Mouse (Mus musculus) macrophage (primary cell): ENCODE data around the gene Ptprs. TPM values are rescaled to one million over a fixed set of nuclear protein-coding genes. Genes with fewer than 3 reads are reported as not detected.
A peak's percentile ranks its signal among the peaks of the same experiment; 100 is the strongest.

Source experiments
- H3K27ac ChIP-seq: fragments of 350-480 bp; formaldehyde crosslinking; 2 replicates; pipeline ENCODE4 v1.9.0; 2021
- H3K36me3 ChIP-seq: fragments of 350-480 bp; formaldehyde crosslinking; 2 replicates; pipeline ENCODE4 v1.9.0; 2021; ENCODE audit errors: inconsistent target
- H3K4me3 ChIP-seq: fragments of 350-480 bp; formaldehyde crosslinking; 2 replicates; pipeline ENCODE4 v1.9.0; 2021; ENCODE audit errors: inconsistent target
- H3K79me2 ChIP-seq: fragments of 350-480 bp; formaldehyde crosslinking; 2 replicates; pipeline ENCODE4 v1.9.0; 2021; ENCODE audit errors: inconsistent target
- WGBS: methylation state at CpG from one replicate; pipeline ENCODE4 v1.1.7; 2026; ENCODE audit warnings: inconsistent platforms; ENCODE audit not compliant: missing documents; 5-methylcytosine and 5-hydroxymethylcytosine counted together
- polyA plus RNA-seq: library from polyadenylated mRNA; stranded (reverse); fragments of 250-400 nt; gene quantifications from 3 replicates; pipeline ENCODE4 v1.2.4, GENCODE M21; 2018; ENCODE audit warnings: inconsistent platforms

Ptprs gene
- polyA plus RNA-seq, 1 experiment from 2014 or later = 25.1 TPM

- WGBS = 96% methylated on average over 6 of the region's 6 CpGs
- no peak overlapping the region for H3K4me3 ChIP-seq
- peaks cover 3% of the 10 kb centered on the region; the same call in 1 of the 2 replicates for H3K36me3 ChIP-seq
- no peaks in the 10 kb centered on the region for H3K79me2 ChIP-seq
- H3K27ac ChIP-seq = no peak overlapping the region
Observed at GRCm38 (mm10) chr17:56379281-56379834, 96.9 kb downstream of the Ptprs start.

DNA sequence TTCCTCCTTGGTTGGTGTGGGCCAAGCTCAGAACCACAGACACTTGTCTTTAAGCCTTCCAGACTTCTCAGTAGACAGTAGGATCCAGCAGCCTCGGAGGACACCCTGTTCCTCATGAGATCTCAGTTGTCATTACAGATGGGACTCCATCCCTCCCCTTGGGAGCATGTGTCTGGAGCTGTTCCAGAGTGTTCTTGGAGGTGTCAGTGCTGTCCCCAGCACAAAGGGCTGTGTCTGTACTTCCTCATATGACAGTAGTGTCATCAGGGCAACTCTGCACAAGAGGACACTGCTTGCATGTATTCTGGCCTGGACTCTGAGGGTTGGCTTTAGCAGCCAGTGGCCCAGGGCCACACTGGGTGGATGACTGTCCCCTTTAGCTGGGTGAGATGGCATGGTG, 101.4 kb downstream of the Ptprs start:
- WGBS = 86% methylated on average over 1 of the region's 1 CpGs
- Histone ChIP-seq H3K4me3 (no peak overlapping the region), H3K27ac (peak overlapping the region; percentile 17; the same call in 1 of the 2 replicates), H3K79me2 (no peaks in the 10 kb centered on the region), H3K36me3 (peaks cover 3% of the 10 kb centered on the region; the same call in 1 of the 2 replicates)

DNA sequence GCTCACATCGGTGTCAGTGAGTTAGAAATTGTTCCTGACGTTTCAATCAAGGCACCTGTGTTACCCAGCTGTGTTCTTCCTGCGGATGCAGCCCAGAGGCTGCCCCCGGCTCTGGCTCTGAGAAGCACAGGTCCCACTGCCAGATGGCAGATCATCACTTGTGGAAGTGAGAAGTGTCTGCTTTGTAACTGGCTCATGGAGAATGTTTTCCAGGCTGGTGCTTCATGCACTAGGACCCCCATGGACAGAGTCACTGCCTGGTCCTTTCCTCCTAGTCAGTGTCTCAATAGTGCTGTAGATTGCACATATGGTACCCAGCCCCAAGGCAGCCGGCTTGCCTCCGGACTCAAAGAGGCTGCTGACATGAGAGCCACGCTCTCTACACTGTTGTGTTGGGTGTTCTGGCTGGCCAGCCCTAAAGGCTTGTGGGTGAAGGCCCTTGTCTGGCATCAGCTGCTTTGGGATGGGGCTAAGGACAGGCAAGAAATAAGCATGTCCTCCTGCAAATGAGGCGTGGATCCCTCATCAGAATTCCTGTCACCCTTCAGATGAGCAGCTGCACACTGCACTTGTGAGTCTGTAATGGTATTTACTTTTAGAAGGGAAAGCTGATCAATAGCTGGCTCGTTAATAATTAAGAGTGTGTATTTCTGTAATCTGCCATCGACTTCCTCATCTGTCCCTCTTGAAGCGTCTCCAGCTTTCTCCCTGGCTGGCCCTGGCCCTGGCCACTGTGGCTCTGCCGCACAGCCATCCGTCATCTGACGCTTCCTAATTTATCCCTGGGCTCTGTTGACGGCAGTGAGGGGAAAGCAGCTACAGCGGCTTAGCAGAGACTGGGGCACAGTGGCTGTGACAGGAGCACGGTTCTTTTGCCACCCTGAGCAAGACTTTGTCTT, 102.9 kb downstream of the Ptprs start:
- H3K79me2 ChIP-seq = no peaks in the 10 kb centered on the region
- H3K36me3 ChIP-seq = peaks cover 3% of the 10 kb centered on the region; the same call in 1 of the 2 replicates
- no peak overlapping the region for H3K4me3 ChIP-seq
- WGBS = 92% methylated on average over 17 of the region's 17 CpGs
- H3K27ac ChIP-seq = no peak overlapping the region

GRCm38 (mm10) chr17:56372109-56372508, 104.2 kb downstream of the Ptprs start:
- 89% methylated on average over 4 of the region's 4 CpGs for WGBS
- Histone ChIP-seq H3K36me3 (peaks cover 3% of the 10 kb centered on the region; the same call in 1 of the 2 replicates), H3K4me3 (no peak overlapping the region)

DNA sequence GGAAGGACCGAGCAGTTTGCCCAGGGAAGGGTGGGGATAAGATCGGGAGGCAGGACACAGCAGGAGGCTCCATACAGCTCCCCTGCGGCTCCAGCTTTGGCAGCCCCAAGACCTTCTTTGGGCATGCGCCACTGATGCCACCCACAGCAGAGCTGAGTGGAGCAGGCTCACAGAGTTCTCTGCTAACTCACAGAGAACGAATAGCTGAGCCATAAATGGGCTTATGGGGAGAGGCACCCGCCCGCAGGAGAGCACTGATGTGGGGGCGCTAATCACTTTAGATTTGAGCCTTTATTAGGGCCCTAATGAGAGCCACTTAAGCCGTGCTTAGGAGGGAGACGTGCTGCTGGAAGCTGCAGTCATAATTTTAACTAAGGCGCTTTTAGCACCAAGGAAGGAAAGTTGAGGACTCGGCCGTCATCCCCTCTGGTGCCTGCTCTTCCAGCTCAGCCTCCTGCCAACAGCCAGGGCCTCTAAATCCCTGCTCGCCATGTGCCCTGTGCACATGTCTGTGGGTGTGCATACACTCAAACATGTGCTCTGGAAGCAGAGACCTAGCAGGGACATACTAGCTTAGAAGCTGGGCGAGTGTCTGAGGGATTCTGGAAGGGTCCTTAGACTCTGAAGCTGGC, 105.1 kb downstream of the Ptprs start:
- Histone ChIP-seq H3K36me3 (no peaks in the 10 kb centered on the region; the same call in 1 of the 2 replicates), H3K27ac (no peak overlapping the region), H3K79me2 (no peaks in the 10 kb centered on the region), H3K4me3 (no peak overlapping the region)
- WGBS = 98% methylated on average over 15 of the region's 15 CpGs

More at GRCm38 (mm10) chr17:56372109-56372508, 104.2 kb downstream of the Ptprs start:
- Histone ChIP-seq H3K79me2 (no peaks in the 10 kb centered on the region), H3K27ac (no peak overlapping the region)

GRCm38 (mm10) chr17:56370090-56370489, 106.2 kb downstream of the Ptprs start:
- 93% methylated on average over 2 of the region's 3 CpGs for WGBS
- H3K4me3 ChIP-seq = no peak overlapping the region
- H3K79me2 ChIP-seq = no peaks in the 10 kb centered on the region
- H3K27ac ChIP-seq = no peak overlapping the region
- no peaks in the 10 kb centered on the region for H3K36me3 ChIP-seq

DNA sequence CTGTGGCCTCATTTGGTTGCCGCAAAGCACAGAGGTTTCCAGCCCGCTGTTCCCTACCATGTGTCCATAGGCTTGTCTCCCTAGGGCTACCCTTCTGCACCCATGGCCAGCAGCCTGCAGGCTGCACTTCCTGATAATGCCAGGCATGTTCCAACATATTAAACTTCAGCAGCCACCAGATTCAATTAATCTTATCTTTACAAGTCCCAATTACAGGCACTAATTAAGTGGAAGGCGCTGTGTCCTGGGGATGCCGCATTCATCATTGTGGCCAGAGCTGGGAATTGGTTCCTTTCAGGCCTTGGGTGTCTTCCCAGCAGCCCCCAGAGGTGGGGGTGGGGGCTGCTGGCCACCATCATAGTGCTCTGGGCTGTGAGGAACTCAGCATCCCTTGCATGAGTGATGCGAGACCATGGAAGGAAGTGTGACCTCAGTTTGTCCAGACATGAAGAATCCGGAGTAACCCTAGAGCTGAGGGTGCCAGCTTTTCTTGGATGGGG, 107.9 kb downstream of the Ptprs start:
- WGBS = 92% methylated on average over 6 of the region's 6 CpGs
- no peaks in the 10 kb centered on the region for H3K36me3 ChIP-seq
- H3K27ac ChIP-seq = no peak overlapping the region
- no peaks in the 10 kb centered on the region for H3K79me2 ChIP-seq
- H3K4me3 ChIP-seq = no peak overlapping the region

- WGBS = 64% methylated on average over 7 of the region's 7 CpGs
- no peaks in the 10 kb centered on the region for H3K36me3 ChIP-seq
- no peak overlapping the region for H3K4me3 ChIP-seq
- H3K27ac ChIP-seq = no peak overlapping the region
- H3K79me2 ChIP-seq = no peaks in the 10 kb centered on the region
Observed at GRCm38 (mm10) chr17:56365791-56366673, 110.3 kb downstream of the Ptprs start.

Other genes starting within 250 kb of the Ptprs start
- gene Fem1a, start 219.7 kb downstream of the Ptprs start, polyA plus RNA-seq = 6.6 to 13.3 TPM (median 10.2 TPM) in 3 replicates
- 19.5 to 36.1 TPM (median 21.2 TPM) in 3 replicates for gene Ticam1, start 199.7 kb downstream of the Ptprs start, polyA plus RNA-seq
- 40.0 to 53.0 TPM (median 46.8 TPM) in 3 replicates for gene Plin3, start 183.6 kb downstream of the Ptprs start, polyA plus RNA-seq
- not detected in 3 replicates for gene Arrdc5, start 176.2 kb downstream of the Ptprs start, polyA plus RNA-seq
- 2.3 to 57.4 TPM (median 13.6 TPM) in 3 replicates for gene Uhrf1, start 173.2 kb downstream of the Ptprs start, polyA plus RNA-seq
- 6.8 to 13.1 TPM (median 8.6 TPM) in 3 replicates for gene Kdm4b, start 150.4 kb downstream of the Ptprs start, polyA plus RNA-seq
- not detected in 3 replicates for gene Znrf4, start 35.9 kb upstream of the Ptprs start, polyA plus RNA-seq
- 0.11 to 0.21 TPM in 2 of 3 replicates, not detected in the other for gene Gm20219, start 77.9 kb upstream of the Ptprs start, polyA plus RNA-seq
- 63.5 to 115 TPM (median 92.8 TPM) in 3 replicates for gene Safb2, start 108.1 kb upstream of the Ptprs start, polyA plus RNA-seq
- gene Safb, start 108.3 kb upstream of the Ptprs start, polyA plus RNA-seq = 51.7 to 66.4 TPM (median 57.5 TPM) in 3 replicates
- 47.7 to 86.1 TPM (median 67.9 TPM) in 3 replicates for gene 2410015M20Rik, start 133.3 kb upstream of the Ptprs start, polyA plus RNA-seq
- 397 to 1,686 TPM (median 1,348 TPM) in 3 replicates for gene Rpl36, start 136.9 kb upstream of the Ptprs start, polyA plus RNA-seq
- 25.9 to 34.1 TPM (median 32.5 TPM) in 3 replicates for gene Lonp1, start 150.4 kb upstream of the Ptprs start, polyA plus RNA-seq
- not detected in 3 replicates for gene Catsperd, start 151.7 kb upstream of the Ptprs start, polyA plus RNA-seq
- 29.0 to 44.8 TPM (median 40.5 TPM) in 3 replicates for gene Ranbp3, start 196.8 kb upstream of the Ptprs start, polyA plus RNA-seq
- gene Ndufa11, start 241.3 kb upstream of the Ptprs start, polyA plus RNA-seq = 42.6 to 135 TPM (median 106 TPM) in 3 replicates
- 4.5 to 9.8 TPM (median 5.3 TPM) in 3 replicates for gene Vmac, start 241.5 kb upstream of the Ptprs start, polyA plus RNA-seq